Mouse (Mus musculus) cerebellum, postnatal 10 days (tissue): ENCODE measurements at regions not wholly inside any gene's neighbourhood (a gene's known extent, or its start where the extent isn't known, plus 50 kb on each side); places are given as distances from the start of the nearest gene placed in this dataset.

ENCODE experiments used
- DNase-seq, 2 experiments: peaks; one replicate each; pipeline ENCODE4 v3.0.0; 2021; ENCODE audit warnings: mixed read lengths in 2 of 2

GRCm38 (mm10) chrX:14592793-14593192, 381.8 kb downstream of the H2al1n start:
- no peak for DNase-seq

- DNase-seq, result no peak
Measured at GRCm38 (mm10) chrX:14596799-14597198, 385.9 kb downstream of the H2al1n start.

GRCm38 (mm10) chrX:14601916-14602315, 391.0 kb downstream of the H2al1n start:
- DNase-seq, result peak; percentile 55 to 63

GRCm38 (mm10) chrX:14609196-14609595, 398.2 kb downstream of the H2al1n start:
- peak; percentile 72 to 75 for DNase-seq

GRCm38 (mm10) chrX:14628267-14628901, 417.4 kb downstream of the H2al1n start:
- DNase-seq, result peak; percentile 34 to 52

GRCm38 (mm10) chrX:14639378-14639777, 428.4 kb downstream of the H2al1n start:
- DNase-seq, result no peak

- DNase-seq, result peak; percentile 42 to 53
Measured at GRCm38 (mm10) chrX:14664852-14665251, 453.9 kb downstream of the H2al1n start.

- no peak for DNase-seq
Measured at GRCm38 (mm10) chrX:14696375-14696774, 485.4 kb downstream of the H2al1n start.

- DNase-seq, result no peak
Measured at GRCm38 (mm10) chrX:14738999-14739398, 528.1 kb downstream of the H2al1n start.
